Mouse (Mus musculus) liver, embryonic 16.5 days (tissue): Measurements from ENCODE around the gene Ralgapb. TPM values are rescaled to one million over a fixed set of nuclear protein-coding genes. Genes with fewer than 3 reads are reported as not detected.

ENCODE experiments used
- ATAC-seq: fragments of 200-750 bp; cut with Nextera tagmentation; 2 replicates; pipeline ENCODE4 v1.8.0; 2017; ENCODE audit warnings: low read depth, mild to moderate bottlenecking, moderate number of reproducible peaks, moderate library complexity
- H3K27ac ChIP-seq: fragments of 300-500 bp; sonication (generic); 2 replicates; pipeline ENCODE4 v1.5.1; 2014; ENCODE audit warnings: mild to moderate bottlenecking, low read length
- H3K27me3 ChIP-seq: fragments of 300-500 bp; sonication (generic); 2 replicates; pipeline ENCODE4 v1.6.1; 2014; ENCODE audit warnings: low read depth, low read length, mixed read lengths; ENCODE audit not compliant: control insufficient read depth, insufficient read depth
- H3K36me3 ChIP-seq: fragments of 300-500 bp; sonication (generic); 2 replicates; pipeline ENCODE4 v1.6.1; 2014; ENCODE audit warnings: mild to moderate bottlenecking; ENCODE audit not compliant: control insufficient read depth, insufficient read depth
- H3K4me1 ChIP-seq: fragments of 300-500 bp; sonication (generic); 2 replicates; pipeline ENCODE4 v1.6.1; 2014; ENCODE audit warnings: low read depth, low read length, mixed read lengths; ENCODE audit not compliant: control insufficient read depth
- H3K4me2 ChIP-seq: fragments of 300-500 bp; sonication (generic); 2 replicates; pipeline ENCODE4 v1.6.1; 2014; ENCODE audit warnings: low read depth, low read length, mixed read lengths
- H3K4me3 ChIP-seq: fragments of 300-500 bp; sonication (generic); 2 replicates; pipeline ENCODE4 v1.5.1; 2014; ENCODE audit warnings: low read depth, mild to moderate bottlenecking, low read length
- H3K9ac ChIP-seq: fragments of 300-500 bp; sonication (generic); 2 replicates; pipeline ENCODE4 v1.6.1; 2014; ENCODE audit warnings: low read depth, low read length
- H3K9me3 ChIP-seq: fragments of 300-500 bp; sonication (generic); replicated peaks from 2 replicates; pipeline ENCODE4 v1.6.1; 2016; ENCODE audit warnings: low read length; ENCODE audit not compliant: control insufficient read depth
- WGBS: fragments of 180-500 bp; shearing (Covaris S2); extraction: QIAGEN DNeasy Blood & Tissue Kit; methylation state at CpG from one replicate; pipeline ENCODE4 v1.1.7; 2014; ENCODE audit not compliant: insufficient replicate concordance; 5-methylcytosine and 5-hydroxymethylcytosine counted together
- polyA plus RNA-seq: library from polyadenylated mRNA; unstranded; fragments of >200 nt; fragmentation: Nextera tagmentation; extraction: Ambion mirVana; gene quantifications from 2 replicates; pipeline ENCODE4 v1.2.1, GENCODE M21; 2015

Ralgapb gene
- polyA plus RNA-seq, 1 experiment from 2014 or later: 4.7 TPM

DNA sequence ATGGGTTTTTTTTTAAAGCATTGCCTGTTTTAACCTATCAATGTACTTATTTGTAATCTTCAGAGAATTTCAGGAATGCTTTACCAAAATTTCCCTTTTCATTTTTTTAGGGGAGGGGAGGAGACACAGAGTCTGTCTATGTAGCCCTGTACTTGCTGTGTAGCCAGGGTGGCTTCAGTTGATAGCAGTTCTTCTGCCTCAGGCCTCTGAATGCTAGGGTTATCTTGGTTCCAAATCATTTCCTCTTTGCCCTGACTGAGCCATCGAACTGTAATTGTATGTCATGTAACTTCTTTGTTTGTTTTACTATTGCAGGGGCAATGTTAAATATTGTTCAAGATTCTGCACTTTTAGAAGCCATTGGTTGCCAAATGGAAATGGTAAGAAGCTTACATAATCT is 36.2 kb downstream of the Ralgapb start:
- no peaks in the 10 kb centered on the region for H3K27me3 ChIP-seq
- no peak for ATAC-seq
- H3K36me3 ChIP-seq: peaks cover 2% of the 10 kb centered on the region; the same call in 1 of the 2 replicates
- no peak overlapping the region for H3K4me2 ChIP-seq
- no peak overlapping the region for H3K4me3 ChIP-seq
- no peak overlapping the region for H3K9ac ChIP-seq
- H3K9me3 ChIP-seq: no peaks in the 10 kb centered on the region
- H3K4me1 ChIP-seq: no peaks in the 10 kb centered on the region
- 18% methylated on average over 1 of the region's 1 CpGs for WGBS
- H3K27ac ChIP-seq: no peak overlapping the region

DNA sequence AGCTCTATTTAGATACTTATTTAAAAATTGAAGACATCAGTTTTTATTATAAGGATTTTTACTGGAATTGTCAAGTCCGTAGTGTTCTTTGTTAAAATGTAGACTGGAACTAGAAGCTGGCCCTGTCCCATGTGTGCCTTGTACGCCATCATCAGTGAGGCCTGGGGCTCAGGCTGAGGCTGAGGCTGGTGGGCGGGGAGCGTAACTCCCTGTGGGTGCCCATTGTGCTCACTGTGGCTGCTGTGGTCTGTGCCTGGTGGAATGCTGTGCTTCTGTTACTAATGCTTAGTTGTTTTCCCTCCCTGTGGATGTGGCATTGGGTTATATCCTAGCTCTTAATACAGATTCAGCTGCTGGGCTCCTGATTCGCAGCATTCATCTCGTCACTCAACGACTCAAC is 40.2 kb downstream of the Ralgapb start:
- Histone ChIP-seq H3K4me3 (no peak overlapping the region), H3K9ac (no peak overlapping the region), H3K9me3 (no peaks in the 10 kb centered on the region), H3K27me3 (no peaks in the 10 kb centered on the region), H3K4me2 (no peak overlapping the region), H3K27ac (no peak overlapping the region), H3K4me1 (no peaks in the 10 kb centered on the region), H3K36me3 (peaks cover 5% of the 10 kb centered on the region)
- no peak for ATAC-seq
- 87% methylated on average over 7 of the region's 7 CpGs for WGBS

DNA sequence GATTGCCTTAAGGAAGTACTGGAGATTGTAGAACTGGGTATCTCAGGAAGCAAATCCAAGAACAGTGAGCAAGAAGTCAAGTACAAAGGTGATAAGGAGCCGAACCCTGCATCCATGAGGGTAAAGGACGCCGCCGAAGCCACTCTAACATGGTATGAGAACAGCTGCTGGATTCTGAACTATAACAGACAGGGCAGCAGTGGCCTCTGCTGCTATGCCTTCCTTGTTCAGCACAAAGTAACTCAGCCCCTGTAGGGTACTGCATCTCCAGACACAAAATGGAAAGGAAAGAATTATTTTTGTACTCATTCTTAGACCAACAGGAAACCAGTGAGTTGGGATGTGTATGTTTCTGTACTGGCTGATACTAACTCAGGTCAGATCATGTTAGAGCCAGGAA is 46.8 kb downstream of the Ralgapb start:
- Histone ChIP-seq H3K4me3 (no peak overlapping the region), H3K27me3 (no peaks in the 10 kb centered on the region), H3K4me2 (no peak overlapping the region), H3K4me1 (no peaks in the 10 kb centered on the region), H3K36me3 (peaks cover 11% of the 10 kb centered on the region), H3K9ac (no peak overlapping the region), H3K27ac (no peak overlapping the region), H3K9me3 (no peaks in the 10 kb centered on the region)
- WGBS: 85% methylated on average over 4 of the region's 4 CpGs
- no peak for ATAC-seq

DNA sequence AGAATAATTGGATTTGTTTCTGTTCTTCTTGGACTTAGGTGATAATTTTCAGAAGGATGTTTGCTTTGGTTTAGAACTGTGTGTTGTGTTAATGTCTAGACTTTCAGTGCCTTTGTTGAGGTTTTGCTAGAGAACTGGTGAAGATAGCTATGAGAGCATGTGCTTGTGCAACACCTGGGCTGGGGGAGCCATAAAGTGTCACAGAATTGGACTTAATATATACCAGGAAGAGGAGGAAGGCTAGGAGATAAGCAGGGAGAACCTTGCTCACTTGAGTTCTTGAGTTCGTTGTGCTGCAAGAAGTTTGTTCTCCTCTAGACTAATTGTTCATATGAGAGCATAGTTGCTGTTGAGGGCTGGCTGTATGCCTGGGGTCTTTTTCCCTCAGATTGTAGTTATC is 48.0 kb downstream of the Ralgapb start:
- Histone ChIP-seq H3K9me3 (no peaks in the 10 kb centered on the region), H3K27ac (no peak overlapping the region), H3K27me3 (no peaks in the 10 kb centered on the region), H3K36me3 (peaks cover 12% of the 10 kb centered on the region), H3K4me1 (no peaks in the 10 kb centered on the region), H3K4me2 (no peak overlapping the region), H3K4me3 (no peak overlapping the region), H3K9ac (no peak overlapping the region)
- no peak for ATAC-seq
- WGBS: 83% methylated on average over 1 of the region's 1 CpGs

DNA sequence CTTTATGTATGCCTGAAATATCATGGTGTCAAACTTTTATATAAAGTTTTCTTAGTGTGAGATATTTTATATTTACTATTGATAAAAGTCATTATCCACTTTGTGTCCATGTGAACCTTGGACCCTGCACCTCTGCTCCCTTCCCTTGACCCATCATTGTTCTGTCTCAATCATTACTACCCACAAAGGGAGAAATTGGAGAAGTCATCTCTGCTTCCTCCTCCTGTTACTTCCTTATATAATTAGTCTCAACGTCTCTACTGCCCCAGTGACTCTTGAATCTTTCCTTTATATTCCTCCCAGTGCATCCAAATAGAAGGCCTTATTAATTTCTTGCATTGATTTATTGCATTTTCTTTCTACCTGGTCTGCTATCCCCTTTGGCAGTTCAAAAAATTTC is 52.8 kb downstream of the Ralgapb start:
- Histone ChIP-seq H3K4me1 (no peaks in the 10 kb centered on the region), H3K9ac (no peak overlapping the region), H3K4me3 (no peak overlapping the region), H3K27me3 (no peaks in the 10 kb centered on the region), H3K4me2 (no peak overlapping the region), H3K36me3 (peaks cover 10% of the 10 kb centered on the region), H3K9me3 (no peaks in the 10 kb centered on the region), H3K27ac (no peak overlapping the region)
- 24% methylated on average over 1 of the region's 1 CpGs for WGBS
- no peak for ATAC-seq

DNA sequence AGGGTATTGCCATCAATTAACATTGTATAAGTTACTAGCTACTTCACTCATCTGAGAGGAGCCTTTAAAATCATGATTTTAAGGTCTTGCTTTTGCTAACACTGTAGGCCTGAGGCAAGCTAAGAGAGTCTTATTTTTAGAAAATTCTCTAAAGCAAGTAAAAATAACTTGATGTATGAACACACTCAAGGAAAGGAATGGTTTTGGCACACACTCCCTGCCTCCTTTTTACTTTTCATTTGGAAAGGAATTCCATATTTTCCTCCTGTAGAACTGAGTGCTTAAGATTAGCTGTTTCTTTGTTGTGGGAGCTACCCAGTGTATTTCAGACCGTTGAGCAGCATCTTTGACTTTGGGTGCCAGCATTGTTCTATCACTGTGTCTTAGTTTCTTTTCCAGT is 64.5 kb downstream of the Ralgapb start:
- no peak for ATAC-seq
- 71% methylated on average over 1 of the region's 1 CpGs for WGBS
- no peak overlapping the region for H3K4me2 ChIP-seq
- H3K27me3 ChIP-seq: no peaks in the 10 kb centered on the region
- H3K4me3 ChIP-seq: no peak overlapping the region
- H3K27ac ChIP-seq: no peak overlapping the region
- H3K9ac ChIP-seq: no peak overlapping the region
- H3K36me3 ChIP-seq: peaks cover 3% of the 10 kb centered on the region; the same call in 1 of the 2 replicates
- H3K9me3 ChIP-seq: no peaks in the 10 kb centered on the region
- no peaks in the 10 kb centered on the region for H3K4me1 ChIP-seq

DNA sequence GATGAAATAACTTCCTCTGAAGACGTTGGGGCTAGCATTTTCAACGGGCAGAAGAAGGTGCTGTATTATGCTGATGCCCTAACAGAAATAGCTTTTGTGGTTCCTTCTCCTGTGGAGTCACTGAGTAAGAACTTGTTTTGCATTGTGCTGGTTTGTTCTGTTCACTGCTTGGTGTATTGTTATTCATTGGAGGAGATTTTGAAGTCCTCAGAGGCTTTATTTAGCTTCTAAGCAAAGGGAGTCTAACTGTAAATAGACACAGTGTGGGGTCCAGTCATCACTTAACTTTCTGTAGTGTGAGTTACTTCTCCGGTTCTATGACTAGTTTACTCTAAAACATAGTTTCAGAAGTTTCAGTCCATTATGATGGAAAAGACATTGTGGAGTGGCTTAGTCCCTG is 68.0 kb downstream of the Ralgapb start:
- Histone ChIP-seq H3K27me3 (no peaks in the 10 kb centered on the region), H3K4me1 (no peaks in the 10 kb centered on the region), H3K27ac (no peak overlapping the region), H3K9ac (no peak overlapping the region), H3K36me3 (peaks cover 3% of the 10 kb centered on the region), H3K4me3 (no peak overlapping the region), H3K9me3 (no peaks in the 10 kb centered on the region), H3K4me2 (no peak overlapping the region)
- no peak for ATAC-seq
- 59% methylated on average over 3 of the region's 3 CpGs for WGBS

DNA sequence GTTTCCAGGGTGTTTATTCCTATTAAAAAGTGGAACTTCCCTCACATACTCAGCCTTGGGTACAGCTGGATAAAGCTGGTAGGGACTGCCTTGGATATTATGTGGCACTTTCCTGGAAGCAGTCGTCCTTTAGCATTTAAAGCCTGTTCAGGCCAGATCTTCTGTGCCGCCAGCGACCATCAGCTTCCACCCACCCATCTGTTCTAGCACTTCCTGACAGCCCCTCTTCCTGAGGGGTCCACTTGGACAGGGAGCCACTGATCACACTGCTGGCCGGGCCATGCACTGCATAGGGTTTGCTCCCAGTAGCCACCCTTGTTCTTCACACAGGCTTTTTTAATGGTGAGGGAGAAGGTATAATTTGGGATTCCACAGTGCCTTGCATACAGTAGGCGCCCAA is 88.8 kb downstream of the Ralgapb start:
- Histone ChIP-seq H3K4me3 (no peak overlapping the region), H3K27me3 (no peaks in the 10 kb centered on the region), H3K9ac (no peak overlapping the region), H3K9me3 (no peaks in the 10 kb centered on the region), H3K4me1 (no peaks in the 10 kb centered on the region), H3K27ac (no peak overlapping the region), H3K4me2 (no peak overlapping the region), H3K36me3 (peaks cover 12% of the 10 kb centered on the region)
- ATAC-seq: no peak
- WGBS: 71% methylated on average over 5 of the region's 5 CpGs

DNA sequence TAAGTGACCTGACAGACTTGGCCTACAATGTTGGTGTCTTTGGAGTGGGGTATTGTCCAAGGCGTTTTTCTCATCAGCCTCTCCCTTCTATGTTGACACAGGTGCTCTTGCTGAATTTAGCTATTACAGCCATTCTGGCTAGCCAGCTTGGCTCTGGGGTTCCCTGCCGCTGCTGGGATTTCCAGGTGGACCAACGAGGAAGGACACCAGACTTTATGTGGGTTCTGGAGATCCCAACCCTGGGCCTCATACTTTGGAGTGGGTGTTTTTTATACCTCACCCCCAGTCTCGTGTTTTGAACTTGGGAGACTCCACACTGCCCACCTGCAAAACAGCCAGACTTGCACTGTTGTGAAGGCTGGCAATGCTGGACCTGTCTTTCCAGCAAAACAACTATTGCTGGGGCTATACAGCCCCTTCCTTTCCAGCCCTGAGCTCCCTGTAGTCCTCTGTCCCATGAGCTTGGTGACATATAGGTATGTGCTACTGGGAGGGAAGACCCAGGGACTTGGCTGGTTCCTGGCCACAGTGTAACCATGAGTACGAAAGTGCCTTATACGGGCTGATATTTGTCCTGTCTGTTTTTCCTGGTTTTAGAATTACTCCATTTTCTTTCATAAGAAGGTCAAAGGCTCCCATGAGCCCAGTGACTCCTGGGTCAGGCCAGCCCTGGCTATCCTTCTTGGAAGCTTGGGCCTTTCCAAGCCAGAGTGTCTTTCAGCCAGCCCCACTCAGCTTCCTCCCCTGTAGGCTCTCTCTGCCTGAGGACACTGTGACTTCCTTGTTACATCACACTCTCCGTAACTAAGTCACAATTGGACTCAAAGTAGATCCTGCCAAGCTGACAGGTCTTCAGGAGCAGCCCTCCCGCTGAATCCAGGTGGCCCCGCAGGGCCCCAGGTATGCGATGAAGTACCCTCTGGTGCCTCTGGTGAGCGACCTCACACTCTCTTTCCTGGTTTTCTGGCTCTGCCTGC is 92.5 kb downstream of the Ralgapb start, which contains the start of gene Adig:
Gene Adig (plus strand): TSS at position 777 of the 977 bp plus-strand sequence.
- no peaks in the 10 kb centered on the region for H3K9me3 ChIP-seq
- no peaks in the 10 kb centered on the region for H3K36me3 ChIP-seq
- H3K4me3 ChIP-seq: no peak within 1 kb of the TSS
- H3K27me3 ChIP-seq: no peaks in the 10 kb centered on the region
- 62% methylated on average over 11 of the region's 11 CpGs for WGBS
- no peak within 1 kb of the TSS for H3K9ac ChIP-seq
- H3K4me2 ChIP-seq: no peak within 1 kb of the TSS
- no peak for ATAC-seq
- H3K27ac ChIP-seq: no peak within 1 kb of the TSS
- no peaks in the 10 kb centered on the region for H3K4me1 ChIP-seq
